Mouse (Mus musculus): ENCODE measurements around the gene Rorb. TPM values are rescaled to one million over a fixed set of nuclear protein-coding genes. Genes with fewer than 3 reads are reported as not detected.

Rorb gene
- polyA plus RNA-seq, 1 experiment, result 4.9 TPM

DNA sequence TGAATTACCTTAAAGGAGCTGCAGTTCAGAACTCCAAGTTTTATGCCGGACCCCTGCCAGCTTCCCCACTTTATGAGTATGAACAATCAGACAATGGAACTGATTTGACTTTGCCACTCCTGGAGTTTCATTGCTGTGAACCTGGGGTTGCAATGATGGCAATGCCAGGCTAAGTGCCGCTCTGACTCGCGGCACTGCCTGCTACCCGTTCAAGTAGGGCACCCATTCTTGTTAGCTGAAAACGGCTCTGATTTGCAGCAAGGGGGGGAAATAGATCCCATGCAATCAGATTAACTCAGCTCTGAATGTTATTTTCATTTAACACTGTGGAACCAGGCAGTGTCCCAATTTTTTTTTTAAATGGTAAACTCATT lies 208.3 kb downstream of the Rorb start:
- no peak overlapping the region for H3K27ac ChIP-seq (ENCODE audit: insufficient read depth, low read length)
- 79% methylated on average over 6 of the region's 6 CpGs for WGBS
- no peak for TF ChIP-seq CTCF (IDR thresholded peaks at IDR 0.05; ENCODE audit: borderline replicate concordance, insufficient read depth, low read depth, low read length)
- no peak for TF ChIP-seq POLR2A (IDR thresholded peaks at IDR 0.05; ENCODE audit: borderline replicate concordance, insufficient read depth, low read length)
- no peaks in the 10 kb centered on the region for H3K4me1 ChIP-seq (ENCODE audit: control insufficient read depth, insufficient read depth, low read length)
- H3K27me3 ChIP-seq (ENCODE audit: control insufficient read depth, insufficient read depth, low read length), result no peaks in the 10 kb centered on the region
- no peak overlapping the region for H3K4me3 ChIP-seq (replicated peaks; ENCODE audit: insufficient read depth, low read depth, low read length)
- DNase-seq, result no peak

DNA sequence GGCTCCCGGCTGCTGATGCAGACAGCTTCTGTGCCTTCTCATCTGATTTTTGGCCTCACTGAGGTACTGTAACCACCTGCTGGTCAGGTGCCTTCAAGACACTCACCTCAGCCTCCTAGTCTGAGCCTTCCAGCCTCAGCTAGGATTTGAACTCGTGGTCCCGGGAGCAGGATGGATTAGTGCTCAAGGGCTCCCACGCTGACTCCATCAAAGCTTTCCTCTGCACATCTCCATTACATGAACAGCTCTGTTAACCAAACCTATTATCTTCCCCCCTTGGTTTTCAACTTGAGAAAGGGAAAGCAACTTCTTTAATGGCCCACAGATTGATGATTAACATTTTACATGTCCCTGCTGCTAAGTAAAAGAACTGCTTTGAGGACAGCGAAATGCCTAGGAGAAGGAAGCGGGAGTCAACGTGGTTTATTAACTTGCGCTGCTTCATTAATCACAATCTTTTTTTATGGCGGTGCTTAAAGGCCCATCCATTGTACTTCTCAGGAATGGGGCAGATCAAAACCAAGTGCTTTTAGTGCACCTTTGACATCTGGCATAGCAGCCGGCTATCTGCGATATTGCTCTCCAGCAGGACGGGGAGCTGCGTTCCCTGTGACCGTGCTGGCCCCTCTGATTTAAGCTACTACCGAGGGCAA lies 208.8 kb downstream of the Rorb start:
- no peak for DNase-seq
- TF ChIP-seq POLR2A (IDR thresholded peaks at IDR 0.05; ENCODE audit: borderline replicate concordance, insufficient read depth, low read length) (no peak), CTCF (IDR thresholded peaks at IDR 0.05; ENCODE audit: borderline replicate concordance, insufficient read depth, low read depth, low read length) (no peak)
- 78% methylated on average over 15 of the region's 15 CpGs for WGBS
- Histone ChIP-seq H3K27ac (ENCODE audit: insufficient read depth, low read length) (no peak overlapping the region), H3K4me1 (ENCODE audit: control insufficient read depth, insufficient read depth, low read length) (no peaks in the 10 kb centered on the region), H3K4me3 (replicated peaks; ENCODE audit: insufficient read depth, low read depth, low read length) (no peak overlapping the region), H3K27me3 (ENCODE audit: control insufficient read depth, insufficient read depth, low read length) (no peaks in the 10 kb centered on the region)

DNA sequence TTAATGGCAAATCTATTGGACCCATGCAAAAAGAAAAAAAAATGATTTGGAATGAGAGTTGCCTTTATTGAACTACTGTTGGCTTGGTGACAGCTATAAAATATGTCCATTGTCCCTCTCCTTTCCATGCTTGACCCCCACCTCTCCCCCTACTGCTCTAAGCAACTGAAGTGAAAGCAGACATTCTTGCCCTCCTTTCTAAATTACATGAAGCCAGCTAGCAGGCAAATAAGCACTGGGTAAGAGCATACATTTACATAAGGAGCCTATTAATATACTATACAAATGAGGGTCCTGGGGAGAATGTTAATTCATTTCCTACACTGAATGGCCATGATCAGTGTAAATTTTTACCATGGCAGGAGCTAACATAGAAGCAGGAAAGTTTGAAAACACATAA lies 212.8 kb downstream of the Rorb start:
- TF ChIP-seq POLR2A (IDR thresholded peaks at IDR 0.05; ENCODE audit: borderline replicate concordance, insufficient read depth, low read length) (no peak), CTCF (IDR thresholded peaks at IDR 0.05; ENCODE audit: borderline replicate concordance, insufficient read depth, low read depth, low read length) (no peak)
- Histone ChIP-seq H3K4me1 (ENCODE audit: control insufficient read depth, insufficient read depth, low read length) (no peaks in the 10 kb centered on the region), H3K27ac (ENCODE audit: insufficient read depth, low read length) (no peak overlapping the region), H3K27me3 (ENCODE audit: control insufficient read depth, insufficient read depth, low read length) (no peaks in the 10 kb centered on the region), H3K4me3 (replicated peaks; ENCODE audit: insufficient read depth, low read depth, low read length) (no peak overlapping the region)
- no peak for DNase-seq

- TF ChIP-seq POLR2A (IDR thresholded peaks at IDR 0.05; ENCODE audit: borderline replicate concordance, insufficient read depth, low read length), result no peak
- no peak for TF ChIP-seq CTCF (IDR thresholded peaks at IDR 0.05; ENCODE audit: borderline replicate concordance, insufficient read depth, low read depth, low read length)
- Histone ChIP-seq H3K27ac (ENCODE audit: insufficient read depth, low read length) (no peak overlapping the region), H3K27me3 (ENCODE audit: control insufficient read depth, insufficient read depth, low read length) (no peaks in the 10 kb centered on the region), H3K4me1 (ENCODE audit: control insufficient read depth, insufficient read depth, low read length) (no peaks in the 10 kb centered on the region), H3K4me3 (replicated peaks; ENCODE audit: insufficient read depth, low read depth, low read length) (no peak overlapping the region)
- WGBS, result 75% methylated on average over 4 of the region's 4 CpGs
- DNase-seq, result no peak
Measured at GRCm38 (mm10) chr19:18890216-18890615, 220.8 kb downstream of the Rorb start.

- 68% methylated on average over 1 of the region's 1 CpGs for WGBS
- DNase-seq, result no peak
- Histone ChIP-seq H3K4me3 (replicated peaks; ENCODE audit: insufficient read depth, low read depth, low read length) (no peak overlapping the region), H3K4me1 (ENCODE audit: control insufficient read depth, insufficient read depth, low read length) (no peaks in the 10 kb centered on the region), H3K27ac (ENCODE audit: insufficient read depth, low read length) (no peak overlapping the region), H3K27me3 (ENCODE audit: control insufficient read depth, insufficient read depth, low read length) (no peaks in the 10 kb centered on the region)
- TF ChIP-seq POLR2A (IDR thresholded peaks at IDR 0.05; ENCODE audit: borderline replicate concordance, insufficient read depth, low read length), result no peak
- TF ChIP-seq CTCF (IDR thresholded peaks at IDR 0.05; ENCODE audit: borderline replicate concordance, insufficient read depth, low read depth, low read length), result no peak
Measured at GRCm38 (mm10) chr19:18889632-18890031, 221.4 kb downstream of the Rorb start.

GRCm38 (mm10) chr19:18889117-18889627 lies 221.8 kb downstream of the Rorb start:
- H3K4me3 ChIP-seq (replicated peaks; ENCODE audit: insufficient read depth, low read depth, low read length), result peak overlapping the region; percentile 46
- H3K27me3 ChIP-seq (ENCODE audit: control insufficient read depth, insufficient read depth, low read length), result no peaks in the 10 kb centered on the region
- peak; percentile 30 to 31 for DNase-seq
- H3K27ac ChIP-seq (ENCODE audit: insufficient read depth, low read length), result no peak overlapping the region
- WGBS, result 1% methylated on average over 11 of the region's 11 CpGs
- TF ChIP-seq CTCF (IDR thresholded peaks at IDR 0.05; ENCODE audit: borderline replicate concordance, insufficient read depth, low read depth, low read length) (no peak), POLR2A (IDR thresholded peaks at IDR 0.05; ENCODE audit: borderline replicate concordance, insufficient read depth, low read length) (no peak)
- no peaks in the 10 kb centered on the region for H3K4me1 ChIP-seq (ENCODE audit: control insufficient read depth, insufficient read depth, low read length)

- peak; percentile 19 to 39 for DNase-seq
- TF ChIP-seq CTCF (IDR thresholded peaks at IDR 0.05; ENCODE audit: borderline replicate concordance, insufficient read depth, low read depth, low read length) (no peak), POLR2A (IDR thresholded peaks at IDR 0.05; ENCODE audit: borderline replicate concordance, insufficient read depth, low read length) (no peak)
- Histone ChIP-seq H3K4me3 (replicated peaks; ENCODE audit: insufficient read depth, low read depth, low read length) (peak overlapping the region; percentile 46), H3K27me3 (ENCODE audit: control insufficient read depth, insufficient read depth, low read length) (no peaks in the 10 kb centered on the region), H3K4me1 (ENCODE audit: control insufficient read depth, insufficient read depth, low read length) (no peaks in the 10 kb centered on the region), H3K27ac (ENCODE audit: insufficient read depth, low read length) (no peak overlapping the region)
- WGBS, result 18% methylated on average over 13 of the region's 13 CpGs
Measured at GRCm38 (mm10) chr19:18888491-18889116, 222.4 kb downstream of the Rorb start.
